25 mouse cellular contexts compared by ENCODE assay signal in genomic region chr16:81170828-81171227, GRCm38 (mm10). TPM values are rescaled to one million over a fixed set of nuclear protein-coding genes. Genes with fewer than 3 reads are reported as not detected.
"Had no signal": no experiment of that assay in that cellular context is flagged by ENCODE, and none has a peak within 500 bp of the region (broad histone marks: within the 10 kb centered on the region; RNA-seq: fewer than 3 reads in every experiment).

No protein-coding gene starts in this region.

- H3K4me2 ChIP-seq: heart, embryonic 12.5 days; hindbrain, embryonic 12.5 days; hindbrain, embryonic 14.5 days; intestine, embryonic 15.5 days; limb, embryonic 12.5 days had no signal

- ATAC-seq: inflammation-experienced regulatory T-cells, adult 6 months; intestine, embryonic 15.5 days; intestine, postnatal 0 days had no signal

- H3K9me3 ChIP-seq: heart, embryonic 10.5 days; heart, embryonic 12.5 days; hindbrain, embryonic 10.5 days; hindbrain, embryonic 12.5 days; intestine, embryonic 15.5 days; limb, embryonic 10.5 days; limb, embryonic 12.5 days had no signal

- H3K4me3 ChIP-seq: gastrocnemius, adult 2 months; heart, embryonic 10.5 days; heart, embryonic 12.5 days; hindbrain, embryonic 10.5 days; hindbrain, embryonic 12.5 days; intestine, embryonic 15.5 days; layer of hippocampus, adult 2 months; left cerebral cortex, adult 2 months; limb, embryonic 10.5 days; limb, embryonic 12.5 days had no signal

- H3K4me1 ChIP-seq: heart, embryonic 10.5 days; heart, embryonic 12.5 days; hindbrain, embryonic 10.5 days; hindbrain, embryonic 12.5 days; intestine, embryonic 15.5 days; limb, embryonic 10.5 days; limb, embryonic 12.5 days had no signal

- H3K27ac ChIP-seq: gastrocnemius, adult 2 months; heart, embryonic 10.5 days; hindbrain, embryonic 10.5 days; hindbrain, embryonic 12.5 days; hindbrain, embryonic 14.5 days; intestine, embryonic 15.5 days; layer of hippocampus, adult 2 months; left cerebral cortex, adult 2 months; limb, embryonic 10.5 days; limb, embryonic 12.5 days had no signal

- H3K36me3 ChIP-seq: heart, embryonic 10.5 days; heart, embryonic 12.5 days; hindbrain, embryonic 10.5 days; hindbrain, embryonic 12.5 days; intestine, embryonic 15.5 days; limb, embryonic 10.5 days; limb, embryonic 12.5 days had no signal

- DNase-seq: gastrocnemius, adult 2 months; gastrocnemius, postnatal 10 days; gastrocnemius, postnatal 25 days; heart, adult 18-20 months; heart, postnatal 10 days; heart, postnatal 4 days; kidney, adult 18-20 months; kidney, adult 8-10 months; kidney, postnatal 10 days; kidney, postnatal 25 days; kidney, postnatal 4 days; liver had no signal

- H3K27me3 ChIP-seq: heart, embryonic 12.5 days; hindbrain, embryonic 12.5 days; intestine, embryonic 15.5 days; limb, embryonic 12.5 days had no signal

- H3K9ac ChIP-seq: heart, embryonic 12.5 days; hindbrain, embryonic 12.5 days; hindbrain, embryonic 14.5 days; intestine, embryonic 15.5 days; limb, embryonic 12.5 days had no signal

RNA-seq across cellular contexts. Expression of gene Ncam2, which starts 29.7 kb away (rescaled TPM):
- total RNA-seq: gastrocnemius, adult 2 months; granulocyte monocyte progenitor cell, adult 5-6 weeks had no signal
- polyA plus RNA-seq: inflammation-experienced regulatory T-cells, adult 6 months had no signal
